Mouse (Mus musculus) kidney, postnatal 0 days (tissue): ENCODE measurements around the gene Ulk1. TPM values are rescaled to one million over a fixed set of nuclear protein-coding genes. Genes with fewer than 3 reads are reported as not detected.
"Not testable (repeated sequence)": the region's sequence is repeated elsewhere in the genome, so short reads cannot be mapped to it uniquely, and the experiment has no call there.

Source experiments
- ATAC-seq: fragments of 200-750 bp; cut with Nextera tagmentation; replicated peaks from 2 replicates; pipeline ENCODE4 v1.8.0; 2017; ENCODE audit warnings: low read depth, moderate number of reproducible peaks, moderate TSS enrichment, moderate library complexity; ENCODE audit not compliant: low FRiP score
- DNase-seq: peaks from one replicate; pipeline ENCODE4 v3.0.0-alpha.2; 2016; ENCODE audit warnings: low spot score
- H3K27ac ChIP-seq: fragments of 300-500 bp; sonication (generic); 2 replicates; pipeline ENCODE4 v1.5.1; 2014; ENCODE audit warnings: mild to moderate bottlenecking
- H3K27me3 ChIP-seq: fragments of 300-500 bp; sonication (generic); 2 replicates; pipeline ENCODE4 v1.6.1; 2014; ENCODE audit warnings: low read length, mixed read lengths; ENCODE audit not compliant: insufficient read depth
- H3K36me3 ChIP-seq: fragments of 300-500 bp; sonication (generic); 2 replicates; pipeline ENCODE4 v1.6.1; 2014; ENCODE audit warnings: low read length, mixed read lengths; ENCODE audit not compliant: insufficient read depth
- H3K4me1 ChIP-seq: fragments of 300-500 bp; sonication (generic); replicated peaks from 2 replicates; pipeline ENCODE4 v1.6.1; 2014; ENCODE audit warnings: antibody characterized with exemption, low read length, mixed read lengths; ENCODE audit not compliant: insufficient read depth
- H3K4me2 ChIP-seq: fragments of 300-500 bp; sonication (generic); 2 replicates; pipeline ENCODE4 v1.6.1; 2014; ENCODE audit warnings: mild to moderate bottlenecking, low read length, moderate library complexity, mixed read lengths
- H3K4me3 ChIP-seq: fragments of 300-500 bp; sonication (generic); replicated peaks from 2 replicates; pipeline ENCODE4 v1.5.1; 2014; ENCODE audit warnings: low read depth, low read length
- H3K9ac ChIP-seq: fragments of 300-500 bp; sonication (generic); 2 replicates; pipeline ENCODE4 v1.6.1; 2014; ENCODE audit warnings: low read depth, low read length
- H3K9me3 ChIP-seq: fragments of 300-500 bp; sonication (generic); replicated peaks from 2 replicates; pipeline ENCODE4 v1.6.1; 2016; ENCODE audit warnings: low read length, inconsistent platforms, mixed read lengths
- CTCF ChIP-seq: IDR thresholded peaks from 2 replicates; pipeline ENCODE4 v1.5.1; 2016; ENCODE audit warnings: antibody characterized with exemption, low read depth, mild to moderate bottlenecking, moderate library complexity
- whole genome bisulfite sequencing: fragments of 180-500 bp; shearing (Covaris S2); extraction: QIAGEN DNeasy Blood & Tissue Kit; methylation state at CpG from one replicate; pipeline ENCODE4 v1.1.7; 2014; 5-methylcytosine and 5-hydroxymethylcytosine counted together
- polyA plus RNA-seq: library from polyadenylated mRNA; unstranded; fragments of >200 nt; fragmentation: Nextera tagmentation; extraction: Ambion mirVana; gene quantifications from 2 replicates; pipeline ENCODE4 v1.2.1, GENCODE M21; 2015

The Ulk1 gene
- polyA plus RNA-seq, 1 experiment from 2014 or later = 12.2 TPM

DNA sequence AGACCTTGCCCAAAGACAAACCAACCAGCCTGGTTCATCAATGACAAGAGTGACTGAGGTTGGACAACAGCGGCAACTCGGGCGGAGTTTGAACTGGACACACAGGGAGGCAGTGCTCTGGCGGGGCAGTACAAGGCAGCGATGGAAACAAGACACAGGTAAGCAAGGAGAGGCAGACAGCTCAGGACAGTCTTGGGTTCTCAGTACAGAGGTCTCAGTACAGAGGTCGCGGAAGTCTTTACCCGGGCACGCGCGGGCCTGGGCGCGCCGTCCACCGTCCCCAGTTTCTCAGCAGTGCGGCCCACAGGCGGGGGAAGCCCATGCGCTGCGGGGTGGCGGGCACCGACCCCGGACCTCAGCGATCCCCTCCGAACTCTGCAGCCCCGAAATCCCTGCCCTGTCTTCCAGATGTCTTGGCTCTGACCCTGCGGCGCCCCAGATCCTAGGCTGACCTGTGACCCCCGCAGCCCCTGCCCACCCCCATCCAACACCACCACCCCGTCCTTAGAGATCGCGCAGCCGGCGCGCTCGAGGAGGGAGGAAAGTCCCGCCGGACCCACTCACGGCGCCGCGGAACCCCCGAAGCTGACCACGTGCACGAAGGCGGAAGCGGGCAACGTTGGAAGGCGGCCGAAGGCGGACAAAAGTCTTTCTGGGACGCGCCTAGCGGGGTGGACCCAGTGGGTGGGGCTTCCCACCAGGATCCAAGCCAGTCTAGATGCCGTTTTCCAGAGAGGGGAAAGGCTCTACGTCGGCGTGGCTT, 29.7 kb downstream of the Ulk1 start, which contains the start of gene Pus1:
Gene Pus1, minus strand, starts transcription at position 662 of the 763 bp plus-strand sequence.
- Histone ChIP-seq H3K9me3 (no peaks in the 10 kb centered on the region), H3K9ac (peak within 1 kb of the TSS; percentile 80), H3K36me3 (0 out of 2 replicates have a peak, but pooled peaks cover 20% of the 10 kb centered on the region), H3K27ac (peak within 1 kb of the TSS; percentile 79), H3K4me3 (peak within 1 kb of the TSS; percentile 63), H3K4me1 (peaks cover 8% of the 10 kb centered on the region), H3K4me2 (peak within 1 kb of the TSS; percentile 96), H3K27me3 (no peaks in the 10 kb centered on the region)
- DNase-seq = peak; percentile 96
- under 1% methylated on average over 52 of the region's 57 CpGs for WGBS
- no peak for TF ChIP-seq CTCF
- peak; percentile 86 for ATAC-seq

DNA sequence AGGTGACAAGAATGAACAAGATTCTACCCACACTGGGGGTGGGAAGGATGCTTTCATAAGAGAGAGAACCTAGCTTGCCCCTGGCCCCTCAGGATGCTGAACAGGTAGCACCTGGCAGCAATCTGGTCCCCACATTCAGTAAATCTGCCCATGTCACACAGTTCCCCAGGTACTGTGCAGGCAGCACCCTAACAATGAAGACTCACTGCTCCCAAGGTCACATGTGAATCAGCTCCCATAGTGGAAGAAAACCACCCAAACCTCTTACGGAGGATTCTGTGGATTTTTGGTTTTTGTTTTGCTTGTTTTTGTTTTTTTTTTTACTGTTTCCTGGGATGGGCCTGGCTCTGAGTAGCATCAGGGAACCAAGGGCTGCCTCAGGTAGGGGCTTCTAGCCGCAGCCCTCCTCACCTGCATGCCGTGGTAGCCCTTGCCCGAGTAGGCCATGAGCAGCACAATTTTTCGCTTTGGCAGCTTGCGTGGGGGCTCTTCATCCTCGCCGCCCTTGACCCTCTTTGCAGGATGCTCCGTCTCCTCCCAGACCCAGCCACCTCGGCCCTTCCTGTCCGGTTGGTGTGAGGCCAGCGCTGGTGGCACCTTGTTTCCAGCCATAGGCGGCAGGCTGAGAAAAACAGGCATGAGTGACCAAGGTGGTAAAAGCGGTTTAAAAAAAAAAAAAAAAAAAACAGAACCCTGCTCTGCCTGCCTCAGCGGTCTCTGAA, 30.5 kb downstream of the Ulk1 start:
- WGBS = 11% methylated on average over 15 of the region's 15 CpGs
- Histone ChIP-seq H3K4me1 (peaks cover 8% of the 10 kb centered on the region), H3K9ac (peak overlapping the region; percentile 80), H3K9me3 (no peaks in the 10 kb centered on the region), H3K4me2 (peak overlapping the region; percentile 96), H3K27ac (peak overlapping the region; percentile 79), H3K27me3 (no peaks in the 10 kb centered on the region), H3K4me3 (peak overlapping the region; percentile 63), H3K36me3 (peaks cover 27% of the 10 kb centered on the region)
- no peak for ATAC-seq
- no peak for DNase-seq
- TF ChIP-seq CTCF = no peak

DNA sequence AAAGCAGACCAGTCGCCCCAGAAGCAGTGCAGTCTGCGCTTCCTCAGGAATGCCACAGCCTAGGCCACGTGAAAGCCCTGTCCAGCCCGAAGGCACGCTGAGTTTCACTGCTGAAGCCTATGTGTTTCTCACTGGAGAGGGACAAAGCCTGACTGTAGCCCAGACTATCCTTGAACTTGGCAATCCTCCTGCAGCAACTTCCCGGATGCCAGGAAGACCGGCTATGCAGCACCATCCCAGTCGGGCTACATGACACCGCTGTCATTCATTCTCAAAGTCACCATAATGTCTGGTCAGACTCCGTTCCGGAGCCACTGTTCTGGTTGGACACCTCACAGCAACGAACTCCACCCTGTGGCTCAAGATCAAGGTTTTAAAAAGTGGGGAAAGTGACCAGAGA, 31.6 kb downstream of the Ulk1 start:
- no peak for TF ChIP-seq CTCF
- no peaks in the 10 kb centered on the region for H3K27me3 ChIP-seq
- H3K9me3 ChIP-seq = no peaks in the 10 kb centered on the region
- no peak overlapping the region for H3K4me3 ChIP-seq
- peaks cover 8% of the 10 kb centered on the region for H3K4me1 ChIP-seq
- no peak overlapping the region for H3K27ac ChIP-seq
- peaks cover 37% of the 10 kb centered on the region for H3K36me3 ChIP-seq
- no peak for DNase-seq
- no peak overlapping the region for H3K9ac ChIP-seq
- ATAC-seq = no peak
- no peak overlapping the region for H3K4me2 ChIP-seq
- WGBS = 82% methylated on average over 12 of the region's 12 CpGs

DNA sequence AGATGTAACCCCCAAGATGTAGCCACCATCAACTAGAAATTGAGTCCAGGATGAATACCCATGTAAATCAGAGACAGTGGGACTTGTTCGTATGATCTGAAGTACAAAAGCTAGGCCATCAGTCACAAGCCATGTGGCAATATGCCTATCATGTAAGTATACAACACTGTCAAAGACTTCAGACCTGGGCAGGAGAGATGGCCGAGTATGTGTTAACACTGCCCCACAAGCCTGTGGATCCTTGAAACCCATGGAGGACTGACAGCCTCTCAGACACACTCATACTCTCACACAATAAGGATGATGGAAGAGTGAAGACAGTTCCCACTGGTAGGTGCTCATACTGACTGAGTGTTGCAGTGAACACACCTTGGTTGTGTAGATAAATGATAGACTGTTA, 33.8 kb downstream of the Ulk1 start:
- Histone ChIP-seq H3K36me3 (peaks cover 37% of the 10 kb centered on the region), H3K4me2 (no peak overlapping the region), H3K9ac (no peak overlapping the region), H3K4me1 (peaks cover 8% of the 10 kb centered on the region), H3K9me3 (no peaks in the 10 kb centered on the region), H3K4me3 (no peak overlapping the region), H3K27me3 (no peaks in the 10 kb centered on the region), H3K27ac (no peak overlapping the region)
- no peak for ATAC-seq
- no peak for DNase-seq
- TF ChIP-seq CTCF = no peak
- WGBS = 94% methylated on average over 2 of the region's 2 CpGs

DNA sequence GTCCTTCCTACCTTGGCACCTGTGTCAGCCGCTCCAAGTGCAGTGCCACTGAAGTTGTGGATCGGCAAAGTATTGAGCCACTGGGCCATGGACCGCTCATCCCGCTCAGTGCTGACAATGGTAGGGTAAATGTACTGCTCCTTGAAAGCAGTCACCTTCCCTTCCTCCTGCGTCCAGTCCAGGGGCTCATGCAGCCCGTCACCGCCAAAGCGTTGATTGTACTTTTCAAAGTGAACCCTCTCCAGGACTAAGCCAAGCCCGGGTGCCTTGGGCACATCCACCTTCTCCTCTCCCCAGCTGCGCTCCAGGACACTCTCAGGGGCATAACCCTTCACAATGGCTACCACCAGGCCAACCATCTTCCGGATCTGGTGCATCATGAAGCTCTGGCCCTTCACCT, 35.4 kb downstream of the Ulk1 start:
- peaks cover 3% of the 10 kb centered on the region for H3K4me1 ChIP-seq
- no peak for DNase-seq
- H3K9ac ChIP-seq = no peak overlapping the region
- H3K27me3 ChIP-seq = no peaks in the 10 kb centered on the region
- WGBS = 93% methylated on average over 11 of the region's 11 CpGs
- H3K4me3 ChIP-seq = no peak overlapping the region
- no peak for ATAC-seq
- no peak for TF ChIP-seq CTCF
- H3K36me3 ChIP-seq = peaks cover 37% of the 10 kb centered on the region
- no peak overlapping the region for H3K4me2 ChIP-seq
- H3K9me3 ChIP-seq = no peaks in the 10 kb centered on the region
- no peak overlapping the region for H3K27ac ChIP-seq

DNA sequence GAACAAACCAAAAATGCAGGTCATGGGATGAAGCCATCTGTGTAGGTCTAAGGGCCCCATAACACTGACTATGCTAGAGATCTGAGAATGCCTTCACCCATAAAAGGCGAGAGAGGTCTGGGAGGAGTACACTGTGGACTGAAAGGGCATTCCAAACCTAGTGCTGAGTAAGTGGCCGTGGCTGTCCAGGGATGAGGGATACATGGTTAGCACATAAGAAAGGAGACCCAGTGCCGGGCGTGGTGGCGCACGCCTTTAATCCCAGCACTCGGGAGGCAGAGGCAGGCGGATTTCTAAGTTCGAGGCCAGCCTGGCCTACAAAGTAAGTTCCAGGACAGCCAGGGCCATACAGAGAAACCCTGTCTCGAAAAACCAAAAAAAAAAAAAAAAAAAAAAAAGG, 37.0 kb downstream of the Ulk1 start:
- ATAC-seq, H3K9me3 ChIP-seq, H3K4me3 ChIP-seq, H3K4me2 ChIP-seq, H3K9ac ChIP-seq, DNase-seq, H3K27ac ChIP-seq, H3K27me3 ChIP-seq: not testable (repeated sequence)
- Histone ChIP-seq H3K36me3 (peaks cover 35% of the 10 kb centered on the region), H3K4me1 (peaks cover 15% of the 10 kb centered on the region)
- 94% methylated on average over 9 of the region's 10 CpGs for WGBS
